Mouse (Mus musculus) midbrain, embryonic 12.5 days (tissue): ENCODE data around the gene Neo1. TPM values are rescaled to one million over a fixed set of nuclear protein-coding genes. Genes with fewer than 3 reads are reported as not detected.
A peak's percentile ranks its signal among the peaks of the same experiment; 100 is the strongest.

Experiments used
- ATAC-seq: fragments of 200-750 bp; cut with Nextera tagmentation; 2 replicates; pipeline ENCODE4 v1.8.0; 2017; ENCODE audit warnings: low read depth, moderate TSS enrichment, moderate library complexity; ENCODE audit not compliant: low FRiP score
- H3K27ac ChIP-seq: fragments of 300-500 bp; sonication (generic); replicated peaks from 2 replicates; pipeline ENCODE4 v1.5.1; 2016; ENCODE audit warnings: mild to moderate bottlenecking
- H3K27me3 ChIP-seq: fragments of 300-500 bp; sonication (generic); 2 replicates; pipeline ENCODE4 v1.6.1; 2016; ENCODE audit warnings: mild to moderate bottlenecking
- H3K36me3 ChIP-seq: fragments of 300-500 bp; sonication (generic); 2 replicates; pipeline ENCODE4 v1.6.1; 2016
- H3K4me1 ChIP-seq: fragments of 300-500 bp; sonication (generic); 2 replicates; pipeline ENCODE4 v1.6.1; 2016
- H3K4me2 ChIP-seq: fragments of 300-500 bp; sonication (generic); replicated peaks from 2 replicates; pipeline ENCODE4 v1.6.1; 2016; ENCODE audit warnings: mild to moderate bottlenecking, moderate library complexity
- H3K4me3 ChIP-seq: fragments of 300-500 bp; sonication (generic); 2 replicates; pipeline ENCODE4 v1.5.1; 2016; ENCODE audit warnings: mild to moderate bottlenecking
- H3K9ac ChIP-seq: fragments of 300-500 bp; sonication (generic); replicated peaks from 2 replicates; pipeline ENCODE4 v1.6.1; 2016; ENCODE audit warnings: mild to moderate bottlenecking, moderate library complexity
- H3K9me3 ChIP-seq: fragments of 300-500 bp; sonication (generic); 2 replicates; pipeline ENCODE4 v1.6.1; 2016; ENCODE audit warnings: mild to moderate bottlenecking
- WGBS: fragments of 180-500 bp; shearing (Covaris S2); methylation state at CpG from one replicate; pipeline ENCODE4 v1.1.7; 2016; 5-methylcytosine and 5-hydroxymethylcytosine counted together
- polyA plus RNA-seq: library from polyadenylated mRNA; unstranded; fragments of >200 nt; fragmentation: Nextera tagmentation; extraction: Ambion mirVana; gene quantifications from 2 replicates; pipeline ENCODE4 v1.2.1, GENCODE M21; 2016

Gene Neo1
- polyA plus RNA-seq, 1 experiment from 2014 or later = 52.7 TPM

DNA sequence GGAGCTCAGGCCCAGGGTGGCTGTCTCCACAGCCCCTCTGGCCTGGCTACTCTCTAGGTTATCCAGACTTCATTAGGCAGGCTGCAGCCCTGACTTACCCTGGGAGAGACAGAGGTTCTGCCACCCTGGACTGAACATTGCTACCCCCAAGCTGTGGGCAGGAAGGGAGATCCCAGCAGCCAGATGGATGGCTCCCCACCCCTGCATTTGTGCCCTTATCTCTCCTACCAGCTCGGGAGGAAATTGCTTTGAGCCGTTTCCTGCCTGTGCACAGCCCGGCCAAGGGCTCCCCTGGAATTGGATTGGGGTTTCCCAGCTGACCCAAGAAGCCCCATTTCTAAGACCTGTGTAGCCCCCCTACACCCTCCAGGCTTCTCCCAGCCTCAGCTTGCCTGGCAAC, 189.2 kb downstream of the Neo1 start:
- no peak overlapping the region for H3K27ac ChIP-seq

DNA sequence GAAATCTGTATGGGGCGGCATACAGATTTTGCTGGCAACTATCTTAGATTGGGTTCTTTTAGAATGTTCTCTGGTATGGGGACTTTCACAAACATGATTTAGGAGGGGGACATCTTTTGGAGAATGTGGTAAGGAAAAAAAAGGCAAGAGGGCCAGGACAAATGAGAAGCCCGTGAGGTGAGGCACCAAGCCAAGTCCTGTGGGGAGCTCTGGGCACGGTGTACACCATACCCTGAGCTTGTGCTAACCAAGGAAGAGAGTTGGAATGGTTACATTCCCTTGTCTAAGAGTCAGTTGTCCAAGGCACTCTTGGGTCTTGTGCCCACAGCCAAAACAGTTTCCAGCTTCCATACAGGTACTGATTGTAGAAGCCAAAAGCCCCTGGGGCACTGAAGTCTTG, 191.6 kb downstream of the Neo1 start:
- Histone ChIP-seq H3K36me3 (0 out of 2 replicates have a peak, but pooled peaks cover 4% of the 10 kb centered on the region), H3K27ac (no peak overlapping the region), H3K27me3 (peaks cover 5% of the 10 kb centered on the region; the same call in 1 of the 2 replicates), H3K4me3 (no peak overlapping the region), H3K9ac (no peak overlapping the region), H3K9me3 (no peaks in the 10 kb centered on the region), H3K4me2 (no peak overlapping the region), H3K4me1 (peaks cover 14% of the 10 kb centered on the region)
- 93% methylated on average over 3 of the region's 3 CpGs for WGBS
- no peak for ATAC-seq

More for the DNA sequence above, 189.2 kb downstream of the Neo1 start:
- Histone ChIP-seq H3K4me3 (no peak overlapping the region), H3K36me3 (0 out of 2 replicates have a peak, but pooled peaks cover 4% of the 10 kb centered on the region), H3K4me1 (peaks cover 32% of the 10 kb centered on the region), H3K4me2 (no peak overlapping the region), H3K9me3 (no peaks in the 10 kb centered on the region), H3K9ac (no peak overlapping the region), H3K27me3 (peaks cover 5% of the 10 kb centered on the region; the same call in 1 of the 2 replicates)
- WGBS = 78% methylated on average over 3 of the region's 3 CpGs
- no peak for ATAC-seq

DNA sequence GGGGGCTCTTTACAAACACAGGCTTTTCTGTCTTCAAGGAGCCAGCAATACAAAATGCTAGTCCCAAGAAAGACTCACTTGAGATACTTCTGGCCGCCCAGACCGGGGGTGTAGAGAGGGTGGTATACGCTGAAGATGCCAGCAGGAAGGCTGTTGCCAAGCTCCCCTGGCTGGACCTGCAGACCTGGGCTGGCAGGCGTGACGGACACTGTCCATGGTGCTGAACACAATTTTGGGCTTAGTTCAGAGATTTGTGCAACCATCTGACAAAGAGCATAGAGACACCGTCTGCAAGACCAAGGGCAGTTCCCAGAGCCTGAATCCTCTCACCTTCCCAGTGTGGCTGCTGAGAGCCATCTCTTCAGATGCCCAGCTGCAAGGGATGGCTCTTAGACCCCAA, 194.6 kb downstream of the Neo1 start:
- ATAC-seq = no peak
- WGBS = 30% methylated on average over 6 of the region's 6 CpGs
- H3K9ac ChIP-seq = no peak overlapping the region
- peaks cover 5% of the 10 kb centered on the region; the same call in 1 of the 2 replicates for H3K27me3 ChIP-seq
- no peaks in the 10 kb centered on the region for H3K9me3 ChIP-seq
- H3K27ac ChIP-seq = no peak overlapping the region
- H3K4me2 ChIP-seq = no peak overlapping the region
- H3K4me1 ChIP-seq = no peaks in the 10 kb centered on the region
- no peak overlapping the region for H3K4me3 ChIP-seq
- 0 out of 2 replicates have a peak, but pooled peaks cover 4% of the 10 kb centered on the region for H3K36me3 ChIP-seq

DNA sequence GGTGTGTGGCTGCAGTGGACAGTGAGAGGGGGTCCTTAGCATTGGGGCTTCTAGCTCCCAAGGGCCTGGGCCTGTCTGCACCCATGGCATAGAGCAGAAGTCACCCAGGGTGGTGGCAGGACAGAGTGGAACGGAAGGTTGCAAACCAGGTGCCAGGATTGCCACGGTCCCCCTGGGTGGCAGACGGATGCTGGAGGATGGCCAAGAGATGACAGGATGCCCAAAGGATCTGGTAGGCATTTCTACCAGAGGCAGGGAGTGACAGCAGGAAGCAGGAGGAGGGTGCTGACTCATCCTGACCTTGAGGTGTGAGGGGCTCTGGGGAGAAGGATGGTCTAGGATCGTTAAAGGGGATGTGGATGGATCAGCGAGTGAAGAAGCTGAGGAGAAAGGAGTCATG, 197.7 kb downstream of the Neo1 start:
- H3K36me3 ChIP-seq = no peaks in the 10 kb centered on the region
- H3K27ac ChIP-seq = no peak overlapping the region
- WGBS = 84% methylated on average over 5 of the region's 5 CpGs
- no peak overlapping the region for H3K4me3 ChIP-seq
- peaks cover 5% of the 10 kb centered on the region; the same call in 1 of the 2 replicates for H3K27me3 ChIP-seq
- H3K9me3 ChIP-seq = no peaks in the 10 kb centered on the region
- H3K4me1 ChIP-seq = peaks cover 8% of the 10 kb centered on the region; the same call in 1 of the 2 replicates
- no peak overlapping the region for H3K9ac ChIP-seq
- H3K4me2 ChIP-seq = no peak overlapping the region
- no peak for ATAC-seq

DNA sequence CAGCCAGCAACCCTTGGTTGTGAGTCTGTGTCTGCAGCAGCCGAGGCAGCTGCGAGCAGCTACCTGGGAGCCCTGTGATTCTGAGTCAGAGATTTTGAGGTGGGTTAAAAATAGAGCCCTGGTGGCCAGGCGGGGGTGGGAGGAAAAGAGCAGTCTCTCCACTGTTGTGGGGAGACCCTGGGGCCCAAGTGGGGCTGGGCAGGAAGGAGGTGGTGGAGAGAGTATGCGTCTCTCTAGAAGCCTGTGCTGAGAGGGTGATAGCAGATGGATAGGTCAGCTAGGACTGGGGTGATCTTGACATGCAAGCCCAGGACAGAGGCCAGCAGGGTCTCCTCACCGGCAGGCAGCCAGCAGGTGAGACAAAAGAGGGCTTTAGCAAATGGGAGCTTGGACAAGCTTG, 199.1 kb downstream of the Neo1 start:
- WGBS = 66% methylated on average over 5 of the region's 5 CpGs
- H3K9me3 ChIP-seq = no peaks in the 10 kb centered on the region
- H3K27ac ChIP-seq = no peak overlapping the region
- no peak overlapping the region for H3K4me2 ChIP-seq
- H3K9ac ChIP-seq = 0 out of 2 replicates have a peak overlapping the region, but pooled peaks have one; percentile 11
- ATAC-seq = no peak
- H3K36me3 ChIP-seq = no peaks in the 10 kb centered on the region
- peaks cover 8% of the 10 kb centered on the region; the same call in 1 of the 2 replicates for H3K4me1 ChIP-seq
- no peak overlapping the region for H3K4me3 ChIP-seq
- H3K27me3 ChIP-seq = peaks cover 5% of the 10 kb centered on the region; the same call in 1 of the 2 replicates

DNA sequence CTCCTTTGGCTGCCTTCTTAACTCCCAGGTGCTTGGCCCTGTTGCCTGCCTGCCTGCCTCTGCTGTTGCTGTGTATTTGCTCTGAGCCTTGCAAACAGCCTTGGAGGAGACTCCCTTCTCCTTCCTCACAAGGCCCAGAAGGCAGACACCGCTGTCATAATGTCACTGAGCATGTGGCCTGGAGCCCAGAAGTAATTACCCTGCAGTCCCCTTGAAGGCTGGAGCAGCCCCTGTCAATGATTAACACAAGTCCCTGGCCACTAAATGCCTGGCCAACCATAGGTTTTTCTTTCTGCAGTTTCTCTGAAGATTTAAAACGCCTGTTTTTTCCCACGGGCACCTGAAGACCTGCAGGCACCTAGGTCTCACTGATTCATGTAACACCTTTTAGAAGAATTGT, 203.3 kb downstream of the Neo1 start:
- 88% methylated on average over 3 of the region's 3 CpGs for WGBS
- Histone ChIP-seq H3K4me1 (peaks cover 21% of the 10 kb centered on the region), H3K9me3 (no peaks in the 10 kb centered on the region)

DNA sequence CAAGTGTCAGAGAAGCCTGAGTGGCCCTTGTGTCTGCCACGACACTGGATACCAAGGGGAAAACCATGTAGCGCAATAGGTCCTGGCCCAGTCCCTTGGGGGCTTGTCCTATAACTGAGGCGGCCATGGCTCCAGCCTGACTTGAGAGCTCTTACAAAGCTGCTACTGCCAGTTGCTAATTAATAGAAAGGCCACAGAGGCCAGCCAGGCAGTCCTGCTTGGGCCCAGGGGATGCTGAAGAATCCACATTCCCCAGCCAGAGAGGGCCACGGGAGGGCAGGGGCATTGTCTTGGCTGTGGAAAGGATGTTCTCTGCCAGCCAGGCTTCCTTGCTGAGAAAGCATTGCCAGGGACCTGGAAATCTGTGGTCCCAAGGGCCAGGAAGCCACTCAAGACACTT, 206.6 kb downstream of the Neo1 start:
- no peaks in the 10 kb centered on the region for H3K9me3 ChIP-seq
- H3K4me2 ChIP-seq = no peak overlapping the region
- H3K27ac ChIP-seq = no peak overlapping the region
- H3K4me1 ChIP-seq = peaks cover 32% of the 10 kb centered on the region
- peaks cover 16% of the 10 kb centered on the region for H3K27me3 ChIP-seq
- no peak for ATAC-seq
- H3K4me3 ChIP-seq = no peak overlapping the region
- no peaks in the 10 kb centered on the region for H3K36me3 ChIP-seq
- WGBS = 56% methylated on average over 4 of the region's 4 CpGs
- no peak overlapping the region for H3K9ac ChIP-seq

More for the DNA sequence above, 203.3 kb downstream of the Neo1 start:
- Histone ChIP-seq H3K27me3 (peaks cover 2% of the 10 kb centered on the region; the same call in 1 of the 2 replicates), H3K36me3 (no peaks in the 10 kb centered on the region), H3K27ac (no peak overlapping the region), H3K4me2 (no peak overlapping the region), H3K4me3 (no peak overlapping the region), H3K9ac (no peak overlapping the region)
- ATAC-seq = no peak

Other genes starting within 250 kb of the Neo1 start
- 2.1 and 2.3 TPM in 2 replicates for gene Hcn4, start 213.0 kb downstream of the Neo1 start, polyA plus RNA-seq